Mouse (Mus musculus): ENCODE data around the gene Mmp23. TPM values are rescaled to one million over a fixed set of nuclear protein-coding genes. Genes with fewer than 3 reads are reported as not detected.
"Not testable (repeated sequence)": the region's sequence is repeated elsewhere in the genome, so short reads cannot be mapped to it uniquely, and the experiment has no call there.

Gene Mmp23
- 1 to 10 TPM; 5.5 to 8.9 TPM for total RNA-seq (2021)
- long read RNA-seq, experiment 1, partial matches to known transcripts, result 1 of 9 reads
- long read RNA-seq, experiment 1, other reads (novel, unspliced or antisense), result 4 of 9 reads
- long read RNA-seq, experiment 2, partial matches to known transcripts, result 0 of 4 reads
- long read RNA-seq, experiment 2, other reads (novel, unspliced or antisense), result 1 of 4 reads

DNA sequence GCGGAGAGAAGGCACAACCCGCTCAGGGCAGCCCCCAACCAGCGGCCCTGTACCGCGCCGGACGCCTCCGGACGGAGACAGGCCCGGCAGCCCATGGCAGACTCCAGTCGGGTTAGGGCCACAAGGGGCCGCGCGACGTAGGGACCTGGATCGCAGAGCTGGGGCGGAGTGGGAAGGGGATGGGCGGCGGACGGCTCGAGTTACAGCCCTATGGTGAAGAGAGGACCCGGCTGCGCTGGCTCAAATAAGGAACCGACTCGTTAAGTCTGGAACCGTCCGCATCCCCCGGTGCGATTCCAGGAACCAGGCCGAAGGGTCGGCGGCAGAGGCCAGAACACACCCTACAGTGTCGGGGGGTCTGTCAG lies at the start of gene Mmp23:
Gene Mmp23, minus strand, starts transcription at position 299 of the 365 bp plus-strand sequence.
- DNase-seq, result peak; percentile 34 to 49

DNA sequence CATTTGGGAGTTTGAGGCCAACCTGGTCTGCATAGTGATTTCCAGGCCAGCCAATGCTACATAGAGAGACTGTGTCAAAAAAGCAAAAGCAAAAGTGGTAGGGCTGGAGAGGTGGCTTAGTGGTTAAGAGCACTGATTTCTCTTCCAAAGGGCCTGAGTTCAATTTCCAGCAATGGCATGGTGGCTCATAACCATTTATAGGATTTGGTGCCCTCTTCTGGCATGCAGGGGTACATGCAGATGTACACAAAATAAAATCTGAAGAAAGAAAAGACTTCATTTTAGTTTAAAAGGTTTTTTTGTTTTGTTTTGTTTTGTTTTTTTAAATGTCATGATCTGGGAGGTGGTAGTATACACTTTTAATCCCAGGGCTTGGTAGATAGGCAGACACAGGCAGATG lies 47.2 kb upstream of the Mmp23 start:
- DNase-seq, result no peak

DNA sequence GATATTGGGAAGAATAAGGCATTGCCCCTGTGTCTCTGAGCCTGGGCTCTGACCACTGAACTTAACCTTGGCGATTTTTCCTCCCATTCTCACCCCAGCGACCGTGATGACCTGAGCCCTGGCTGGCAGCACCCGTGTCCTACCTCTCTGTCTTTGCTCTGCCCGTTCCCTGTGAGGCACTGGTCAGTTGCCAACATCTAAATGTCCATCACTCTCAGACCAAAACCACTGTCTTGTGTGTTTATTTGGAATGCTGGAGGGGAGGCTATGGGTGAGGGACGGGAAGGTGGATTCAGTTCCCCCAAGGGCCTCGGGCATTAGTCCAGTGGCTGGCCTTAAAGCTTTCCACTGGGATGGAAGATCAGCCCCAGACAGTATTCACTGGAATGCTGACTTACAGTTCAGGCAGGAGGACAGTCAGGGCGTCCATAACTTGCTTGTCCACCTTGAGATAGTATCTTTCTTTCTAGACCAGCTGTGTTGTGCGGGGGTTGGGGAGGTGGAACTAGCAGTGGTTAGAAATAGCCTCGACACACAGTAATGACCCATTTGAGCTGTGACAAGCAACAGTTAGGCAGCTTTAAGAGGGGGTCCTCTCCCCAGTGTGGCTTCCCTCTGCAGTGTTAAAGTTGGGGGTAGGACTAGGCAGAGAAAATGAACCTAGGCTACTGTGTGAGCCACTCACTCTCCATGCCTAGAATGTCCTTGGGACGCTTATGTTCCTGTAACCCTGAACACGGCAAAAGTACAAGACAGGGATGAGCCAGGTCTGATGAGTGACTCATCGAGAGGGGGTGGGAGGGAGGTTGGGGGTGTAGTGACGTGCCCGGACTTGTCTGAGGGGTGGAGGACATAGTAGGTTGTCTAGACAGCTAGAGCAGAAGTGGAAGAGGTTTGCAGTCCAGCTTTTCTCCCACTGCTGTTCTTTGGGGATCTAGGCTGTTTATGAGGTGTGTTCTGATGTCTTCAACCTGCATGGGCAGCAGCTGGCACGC lies 43.4 kb upstream of the Mmp23 start:
- DNase-seq, result peak; percentile 65 to 73

DNA sequence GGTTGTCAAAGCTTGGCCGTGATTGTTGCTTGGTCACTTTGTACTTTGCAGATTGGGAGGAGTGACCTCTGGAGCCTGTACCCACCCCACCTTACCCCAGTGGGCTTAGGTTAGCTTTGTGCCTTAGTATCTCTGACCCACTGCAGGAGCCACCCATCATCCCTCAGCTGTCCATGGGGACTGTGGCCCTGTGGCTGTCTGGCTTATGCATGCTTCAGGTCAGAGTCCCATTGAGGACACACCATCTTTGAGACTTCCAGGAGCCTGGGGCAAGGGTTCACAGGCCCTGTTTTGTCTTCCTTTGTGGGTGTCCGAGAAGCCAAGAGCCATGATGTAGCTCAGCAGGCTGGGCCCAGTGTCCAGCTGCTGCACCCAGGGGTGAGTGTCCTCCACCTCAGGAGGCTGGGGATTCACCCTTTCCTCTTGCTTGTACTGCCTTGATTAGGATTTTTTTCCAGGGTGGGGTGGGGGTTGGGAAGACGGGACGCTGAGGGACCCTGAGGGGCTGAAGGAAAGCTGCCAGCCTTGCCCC lies 42.4 kb upstream of the Mmp23 start:
- peak in 1 of 2 experiments; percentile 17 for DNase-seq

DNA sequence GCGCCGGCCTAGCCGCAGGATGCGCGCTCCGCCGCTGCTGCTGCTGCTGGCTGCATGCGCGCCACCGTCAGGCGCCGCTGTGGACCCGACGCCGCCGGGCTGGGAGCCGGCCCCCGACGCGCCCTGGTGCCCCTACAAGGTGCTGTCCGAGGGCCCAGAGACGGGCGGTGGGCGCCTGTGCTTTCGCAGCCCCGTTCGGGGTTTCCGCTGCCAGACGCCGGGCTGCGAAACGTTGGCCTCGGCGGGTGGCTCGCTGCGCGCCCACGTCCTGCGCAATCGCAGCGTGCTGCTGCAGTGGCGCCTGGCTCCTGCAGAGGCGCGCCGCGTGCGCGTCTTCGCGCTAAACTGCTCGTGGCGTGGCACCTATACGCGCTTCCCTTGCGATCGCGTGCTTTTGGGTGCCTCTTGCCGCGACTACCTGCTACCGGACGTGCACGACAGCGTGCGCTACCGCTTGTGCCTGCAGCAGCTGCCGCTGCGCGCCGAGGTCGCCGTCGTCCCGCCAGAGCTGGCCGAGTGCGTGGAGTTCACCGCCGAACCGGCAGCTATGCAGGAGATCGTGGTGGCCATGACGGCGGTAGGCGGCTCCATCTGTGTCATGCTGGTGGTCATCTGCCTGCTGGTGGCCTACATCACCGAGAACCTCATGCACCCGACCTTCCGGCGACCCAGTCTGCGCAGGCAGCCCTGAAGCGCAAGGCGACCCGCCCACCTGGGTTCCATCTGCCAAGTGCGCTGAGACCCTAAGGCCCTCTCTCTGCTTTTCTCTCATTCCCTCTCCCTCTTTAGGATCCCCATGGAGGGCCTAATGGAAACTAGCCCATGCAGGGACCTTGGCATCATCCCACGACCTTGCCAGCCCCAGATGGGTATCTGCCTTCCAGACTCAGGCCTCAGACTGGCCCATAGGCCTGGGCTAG lies 41.6 kb upstream of the Mmp23 start:
- peak; percentile 76 to 77 for DNase-seq

DNA sequence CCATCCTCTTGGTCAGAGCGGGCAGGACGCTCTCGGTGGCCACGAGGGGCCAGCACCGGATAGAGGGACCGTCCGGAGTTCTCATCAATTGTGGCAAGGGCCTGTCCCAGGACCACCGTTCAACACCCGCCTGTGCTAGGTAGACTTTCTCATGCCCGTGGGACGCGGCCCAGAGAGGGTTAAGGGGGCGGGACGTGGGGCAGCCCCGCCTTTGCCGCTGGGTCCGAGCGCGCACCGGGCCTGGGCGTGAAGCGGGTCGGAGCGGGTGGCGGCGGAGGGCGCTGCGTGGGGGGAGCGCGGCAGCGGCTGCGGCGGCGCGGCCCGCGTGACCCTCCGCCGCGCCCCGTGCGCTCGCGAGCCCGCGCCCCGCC lies 40.9 kb upstream of the Mmp23 start, which contains the start of gene Fndc10:
Gene Fndc10, plus strand, starts transcription at position 232 of the 371 bp plus-strand sequence.
- DNase-seq, result peak; percentile 83 to 91

DNA sequence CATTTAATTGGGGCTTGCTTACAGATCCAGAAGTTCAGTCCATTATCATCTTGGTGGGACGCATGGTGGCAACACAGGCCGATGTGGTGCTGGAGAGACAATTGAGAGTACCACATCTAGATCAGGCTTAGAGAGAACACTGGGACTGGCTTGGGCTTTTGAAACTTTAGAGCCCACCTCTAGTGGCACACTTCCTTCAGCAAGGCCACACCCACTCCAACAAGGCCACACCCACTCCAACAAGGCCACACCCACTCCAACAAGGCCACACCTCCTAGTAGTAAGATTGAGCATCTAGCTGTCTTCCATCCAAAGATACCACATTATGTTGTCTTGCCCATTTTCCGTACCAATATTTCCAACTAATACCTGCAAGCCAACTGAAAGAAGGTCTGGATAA lies 39.2 kb upstream of the Mmp23 start:
- DNase-seq, result no peak

DNA sequence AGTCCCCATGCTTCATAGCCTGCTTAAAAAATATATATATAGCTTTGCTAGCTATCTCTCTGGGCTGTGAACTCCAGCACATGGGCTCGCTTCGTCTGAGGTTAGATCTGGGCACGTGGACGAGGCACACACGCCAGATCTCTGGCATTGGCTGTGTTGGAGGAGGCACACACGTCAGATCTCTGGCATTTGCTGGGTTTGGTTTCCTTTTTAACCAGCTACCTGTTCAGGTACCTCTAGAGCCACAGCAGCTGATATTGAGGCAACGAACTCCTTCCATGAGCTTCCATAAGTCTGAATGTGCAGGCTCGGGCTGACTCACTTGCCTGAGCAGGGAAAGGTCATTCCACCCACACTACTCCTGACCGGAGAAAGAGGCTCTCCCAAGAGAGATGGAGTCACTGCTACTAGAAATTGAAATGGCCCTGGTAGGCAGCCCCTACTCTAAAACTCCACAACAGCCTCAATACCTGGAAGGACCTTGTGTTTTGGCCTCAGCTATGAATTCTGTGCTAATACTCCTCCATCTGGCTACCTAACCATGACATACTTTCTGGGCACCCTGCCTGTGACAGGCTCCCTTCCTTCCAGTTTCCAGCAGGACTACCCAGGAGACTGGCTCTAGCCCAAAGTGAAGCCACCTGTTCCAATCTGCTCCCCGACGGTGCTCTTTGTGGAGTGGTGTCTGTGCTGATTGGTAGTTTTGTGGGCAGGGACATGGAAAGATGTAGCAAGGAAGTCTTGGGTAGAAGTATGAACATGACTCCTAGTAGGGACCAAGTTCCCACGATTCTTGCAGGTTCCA lies 37.6 kb upstream of the Mmp23 start:
- DNase-seq, result no peak

DNA sequence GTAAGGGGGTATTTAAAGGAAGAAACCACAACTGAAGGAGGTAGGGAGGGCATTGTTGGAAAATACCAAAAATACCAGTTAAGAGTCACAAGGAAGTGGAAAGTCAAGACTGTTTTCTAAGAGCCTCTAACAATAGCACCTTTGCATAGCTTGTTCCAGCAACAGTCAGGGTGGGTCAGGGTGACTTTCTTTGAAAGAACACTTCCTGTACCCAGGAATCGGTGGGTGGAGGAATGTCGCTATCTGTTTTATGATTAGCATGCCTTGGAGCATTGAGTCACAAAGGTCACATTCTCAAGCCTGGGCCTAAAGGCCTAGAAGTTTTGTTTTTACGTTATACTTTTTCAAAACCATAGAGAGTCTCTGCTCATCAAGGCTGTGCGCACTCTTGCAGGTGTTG lies 34.6 kb upstream of the Mmp23 start:
- not testable (repeated sequence) for DNase-seq

DNA sequence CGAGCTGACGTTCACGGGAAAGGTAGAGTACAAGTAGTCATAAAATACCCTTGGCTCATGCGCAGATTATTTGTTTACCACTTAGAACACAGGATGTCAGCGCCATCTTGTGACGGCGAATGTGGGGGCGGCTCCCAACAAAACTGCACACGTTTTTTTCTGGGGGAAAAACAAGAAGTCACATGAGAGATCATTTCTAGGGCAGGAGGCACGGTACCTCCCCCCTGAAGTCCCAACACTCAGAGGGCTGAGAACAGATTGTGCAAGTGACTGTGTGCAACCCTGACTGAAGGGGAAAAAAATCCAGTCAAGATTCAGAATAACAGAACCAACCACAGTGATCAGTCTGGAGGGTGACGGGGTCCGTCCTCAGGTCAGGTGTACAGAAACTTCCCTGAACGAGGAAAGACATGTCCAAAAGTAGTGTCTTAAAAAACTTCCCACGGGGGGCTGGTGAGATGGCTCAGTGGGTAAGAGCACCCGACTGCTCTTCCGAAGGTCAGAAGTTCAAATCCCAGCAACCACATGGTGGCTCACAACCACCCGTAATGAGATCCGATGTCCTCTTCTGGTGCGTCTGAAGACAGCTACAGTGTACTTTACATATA lies 30.6 kb upstream of the Mmp23 start:
- DNase-seq, result not testable (repeated sequence)

DNA sequence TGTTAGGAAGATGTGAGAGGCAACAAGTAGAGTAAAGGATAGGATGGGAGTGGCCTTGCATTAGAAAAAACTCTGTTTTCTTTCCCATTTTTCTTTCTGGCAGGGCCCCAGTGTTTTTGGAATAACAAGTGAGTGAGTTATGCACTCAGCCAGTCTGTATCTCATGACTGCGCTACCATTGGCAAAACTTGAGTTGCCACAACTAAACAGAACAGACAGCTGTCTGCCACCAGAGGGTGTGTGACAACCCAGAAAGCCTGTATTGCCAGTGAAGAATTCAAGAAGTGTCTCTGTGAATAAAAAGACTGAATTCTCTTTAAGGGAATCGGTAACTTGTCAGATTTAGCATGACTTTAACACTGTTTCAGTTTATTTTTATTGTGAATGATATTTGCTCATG lies 22.8 kb upstream of the Mmp23 start:
- DNase-seq, result peak; percentile 38 to 48

DNA sequence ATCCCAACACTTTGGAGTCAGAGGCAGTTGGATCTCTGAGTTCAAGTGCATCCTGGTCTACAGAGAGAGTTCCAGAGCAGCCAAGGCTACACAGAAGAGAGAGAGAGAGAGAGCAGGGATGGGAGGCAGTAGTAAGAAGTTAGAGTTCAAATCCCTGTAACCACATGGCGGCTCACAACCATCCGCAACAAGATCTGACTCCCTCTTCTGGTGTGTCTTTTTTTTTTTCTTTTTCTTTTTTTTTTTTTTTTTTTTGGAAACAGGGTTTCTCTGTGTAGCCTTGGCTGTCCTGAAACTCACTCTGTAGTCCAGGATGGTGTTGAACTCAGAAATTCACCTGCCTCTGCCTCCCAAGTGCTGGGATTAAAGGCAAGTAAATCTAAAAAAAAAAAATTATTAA lies 18.9 kb upstream of the Mmp23 start:
- DNase-seq, result no peak

DNA sequence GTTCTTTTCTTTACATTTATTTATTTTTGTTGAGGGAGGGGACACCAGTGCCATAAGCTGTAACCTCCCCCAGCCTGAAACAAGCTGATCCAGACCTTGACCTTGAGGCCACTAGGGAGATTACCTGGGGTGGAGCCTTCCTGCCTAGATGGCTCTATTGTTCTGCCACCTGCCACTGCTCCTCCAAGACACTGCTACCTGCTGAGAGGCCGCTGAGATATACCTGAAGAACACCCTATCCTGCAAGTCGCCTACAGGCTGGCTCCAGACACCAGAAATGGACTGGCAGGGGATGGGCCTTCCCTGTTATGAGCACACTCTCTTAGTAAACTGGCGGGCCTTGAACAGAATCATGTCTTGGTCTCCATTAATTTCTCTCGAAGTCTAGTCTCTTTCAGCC lies 17.1 kb upstream of the Mmp23 start:
- not testable (repeated sequence) for DNase-seq

DNA sequence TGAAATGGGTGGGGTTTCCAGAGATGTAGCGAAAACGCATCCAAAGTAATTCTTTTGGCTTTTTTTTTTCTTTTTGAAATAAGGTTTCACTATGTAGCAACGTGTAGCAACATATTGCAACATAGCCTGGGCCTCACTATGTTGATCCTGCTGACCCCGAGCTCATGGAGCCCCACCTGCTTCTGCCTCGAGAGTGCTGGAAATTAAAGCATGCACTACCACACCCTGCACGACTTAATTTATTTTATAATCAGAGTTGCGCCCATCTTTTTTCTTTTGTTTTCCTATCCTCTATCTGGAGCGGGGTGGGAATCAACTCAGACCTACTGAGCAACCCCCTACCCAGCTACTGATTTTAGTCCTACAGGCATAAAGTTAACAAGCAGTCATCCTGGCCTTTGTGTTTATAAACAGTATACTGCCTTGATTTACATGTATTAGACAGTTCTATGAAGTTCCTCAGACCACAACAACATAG lies 16.5 kb upstream of the Mmp23 start:
- no peak for DNase-seq

DNA sequence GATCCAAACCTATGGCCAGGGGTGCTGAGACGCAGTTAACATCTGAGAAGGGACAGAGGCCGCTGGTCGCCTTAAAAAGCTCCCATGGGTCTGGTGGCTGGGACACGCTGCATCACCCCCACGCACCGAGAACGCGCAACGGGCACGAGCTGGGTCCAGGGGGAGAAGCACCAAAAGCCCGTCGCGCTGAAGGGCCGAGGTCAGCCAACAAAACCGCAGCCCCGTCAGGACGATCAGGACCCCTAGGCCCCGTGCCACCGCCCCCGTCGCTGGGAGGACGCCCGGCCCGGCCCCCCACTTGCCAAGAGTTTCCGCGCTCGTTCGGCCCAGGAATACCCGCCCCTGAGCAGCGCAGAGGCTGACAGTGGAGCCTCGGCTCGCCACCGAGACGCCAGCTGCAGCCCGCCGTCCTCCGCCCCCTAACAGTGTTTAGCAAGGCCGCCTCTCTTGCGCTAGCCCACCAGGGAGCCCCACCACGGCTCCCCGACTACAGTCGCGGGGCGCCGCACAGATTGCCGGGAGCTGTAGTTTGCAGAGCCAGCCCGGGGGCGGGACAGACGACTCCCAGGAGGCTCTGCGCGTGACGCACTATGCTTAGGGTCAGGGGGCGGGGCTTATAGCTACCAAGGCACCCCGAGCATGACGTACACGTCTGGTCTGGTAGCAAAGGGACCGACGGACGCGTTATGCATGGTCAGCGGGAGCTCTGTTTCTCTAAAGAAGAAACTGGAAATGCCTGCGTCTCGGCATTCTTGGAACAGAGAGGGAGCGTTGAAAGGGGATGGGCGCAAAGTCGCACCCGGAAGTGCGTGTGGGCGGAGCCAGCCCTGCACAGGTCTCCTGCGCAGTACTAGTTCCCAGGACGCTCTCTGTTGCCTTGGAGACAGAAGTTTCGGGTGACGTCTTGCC lies 15.8 kb upstream of the Mmp23 start, which contains the start of gene Mib2:
Gene Mib2, minus strand, starts transcription at position 510 of the 909 bp plus-strand sequence.
- peak; percentile 97 to 98 for DNase-seq

DNA sequence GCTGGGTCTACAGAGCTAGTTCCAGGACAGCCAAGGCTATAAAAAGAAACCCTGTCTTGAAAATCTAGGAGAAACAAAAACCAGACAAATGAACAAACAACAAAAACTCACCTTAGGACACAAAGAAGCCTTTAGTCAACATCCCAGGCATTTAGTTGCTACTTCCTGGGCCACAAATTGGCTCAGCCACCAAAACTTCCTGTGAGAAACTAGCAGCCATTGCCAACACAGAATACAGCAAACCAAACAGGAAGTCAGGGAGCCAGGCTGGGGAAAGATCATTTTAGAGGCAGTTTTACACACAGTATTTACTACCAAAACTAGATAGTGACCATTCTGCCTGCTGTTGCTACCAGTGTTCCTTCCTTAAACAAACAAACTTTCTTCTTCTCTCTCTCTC lies 13.7 kb upstream of the Mmp23 start:
- DNase-seq, result no peak

DNA sequence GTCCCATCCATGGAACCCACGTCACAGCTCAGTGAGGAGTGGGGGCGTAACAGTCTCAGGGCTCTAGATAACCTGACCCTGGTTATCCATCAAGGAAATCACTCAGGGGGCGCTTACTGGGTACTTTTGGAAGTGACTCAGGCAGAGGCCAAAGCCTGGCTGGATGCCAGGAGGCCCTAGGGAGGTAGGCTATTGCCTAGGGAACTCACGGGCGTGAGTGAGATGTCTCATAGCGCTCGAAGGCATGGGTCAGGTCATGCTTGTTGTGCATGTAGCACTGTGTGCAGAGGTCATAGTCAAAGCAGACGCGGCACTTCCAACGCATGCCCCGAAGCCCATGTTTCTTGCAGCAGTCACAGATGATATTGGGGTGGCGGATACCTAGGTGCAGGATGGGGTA lies 7.5 kb upstream of the Mmp23 start:
- peak; percentile 56 to 64 for DNase-seq

DNA sequence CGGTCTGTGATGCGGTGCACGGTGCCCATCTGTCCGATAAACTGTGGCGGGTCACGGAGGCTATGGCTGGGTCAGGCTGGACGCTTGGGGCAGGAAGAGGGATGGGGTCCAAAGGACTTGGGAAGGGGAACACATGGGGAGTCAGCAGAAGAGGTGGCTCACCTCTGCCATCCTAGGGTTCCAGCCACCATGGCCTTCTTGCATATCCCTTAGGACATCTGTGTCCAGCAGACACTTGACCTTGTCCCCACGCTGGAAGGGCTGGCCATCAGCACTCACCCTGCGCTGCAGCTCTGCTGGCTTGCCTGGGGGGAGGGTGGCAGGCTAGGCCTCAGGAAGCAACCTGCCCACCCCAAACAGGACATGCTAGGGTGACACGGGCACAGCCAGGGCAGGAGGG lies 5.8 kb upstream of the Mmp23 start:
- DNase-seq, result no peak

DNA sequence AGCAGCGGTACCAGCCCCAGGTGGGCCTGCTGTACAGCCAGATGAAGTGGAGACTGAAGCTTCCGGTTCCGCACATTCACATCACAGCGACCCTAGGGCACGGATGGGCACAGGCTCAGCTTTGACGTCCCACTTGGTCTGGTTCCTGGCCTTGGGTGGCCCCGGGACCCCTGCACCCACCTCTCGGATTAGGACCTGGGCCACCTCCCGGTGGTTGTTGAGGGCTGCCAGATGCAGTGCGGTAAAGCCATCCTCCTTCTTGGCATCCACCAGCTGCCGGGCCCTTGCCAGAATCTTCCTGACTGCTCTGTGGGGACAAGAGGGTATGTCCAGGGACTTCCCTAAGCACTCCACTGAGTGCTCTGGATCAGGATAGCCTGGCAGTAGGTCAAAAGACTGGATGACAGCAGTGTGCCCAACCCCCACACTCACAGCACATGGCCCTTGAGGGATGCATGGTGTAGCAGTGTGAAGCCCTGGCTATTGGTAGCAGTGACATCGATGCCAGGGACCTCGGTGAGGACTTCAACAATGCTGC lies 3.1 kb upstream of the Mmp23 start:
- no peak for DNase-seq
